Mouse (Mus musculus): Measurements from ENCODE around the gene Lpp. TPM values are rescaled to one million over a fixed set of nuclear protein-coding genes. Genes with fewer than 3 reads are reported as not detected.

Lpp gene
- total and polyA plus RNA-seq, 3 experiments = 0.64 to 1.2 (median 0.68) TPM

DNA sequence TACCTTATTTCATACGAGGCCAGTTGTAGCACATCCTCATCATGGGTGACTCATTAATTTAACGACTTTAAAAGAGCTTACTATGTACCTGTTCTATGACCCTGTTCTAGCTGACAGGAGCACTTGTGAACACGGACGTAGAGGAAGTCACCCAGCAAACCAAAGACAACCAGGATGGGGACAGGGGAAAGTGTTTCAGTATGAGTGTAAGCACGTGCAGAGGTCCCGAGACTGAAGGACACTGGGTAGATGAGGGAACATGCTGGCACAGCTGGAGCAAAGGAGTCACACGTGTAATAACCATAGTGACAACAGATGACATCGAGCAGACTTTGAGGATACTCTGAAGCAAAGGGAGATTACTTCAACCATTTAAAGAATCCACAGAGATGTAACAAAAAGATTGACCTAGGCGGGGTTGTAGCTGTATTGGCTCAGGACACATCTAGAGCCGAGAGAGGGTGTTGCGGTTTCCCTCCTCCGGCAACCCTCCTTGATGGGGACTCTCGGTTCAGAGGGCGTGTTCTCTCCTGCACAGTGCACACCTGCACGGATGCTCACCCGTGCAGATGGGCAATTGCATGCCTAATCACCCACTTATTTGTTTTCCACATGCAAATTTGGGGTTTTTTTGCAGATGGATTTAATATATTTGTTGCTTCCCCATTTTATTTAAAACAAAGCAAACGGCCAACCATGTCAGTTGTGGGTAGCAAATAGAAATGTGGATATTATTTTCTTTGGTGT lies 74.4 kb downstream of the Lpp start:
- H3K9ac ChIP-seq (ENCODE audit: insufficient read depth, low read depth) = no peak overlapping the region
- peaks cover 4 to 12% of the 10 kb centered on the region in 2 experiments; a peak in 3 of 4 replicates for H3K4me1 ChIP-seq (ENCODE audit: control insufficient read depth in 1 of 2, insufficient read depth in 2 of 2)
- no peaks in the 10 kb centered on the region for H3K9me3 ChIP-seq (replicated peaks; ENCODE audit: low read length)
- no peak overlapping the region for H3K4me2 ChIP-seq (ENCODE audit: insufficient read depth, low read depth, poor library complexity, severe bottlenecking)
- no peaks in the 10 kb centered on the region for H3K36me3 ChIP-seq (replicated peaks in 1 of 2; ENCODE audit: control insufficient read depth in 1 of 2, insufficient read depth in 1 of 2, low read length in 1 of 2)
- in situ Hi-C loops (cut with MboI; ENCODE audit: low pct_ligation_motif_present, low pct_unique_long_range_greater_than_20kb, low sequenced_read_pairs) = no loop called here
- DNase-seq (ENCODE audit: extremely low read depth) = peak; percentile 49
- peaks cover 1% of the 10 kb centered on the region for H3K27me3 ChIP-seq (replicated peaks)
- dilution Hi-C loops (cut with MboI; ENCODE audit: extremely low pct_ligation_motif_present, extremely low pct_unique_long_range_greater_than_20kb, low sequenced_read_pairs) = no loop called here
- no peak overlapping the region for H3K27ac ChIP-seq (ENCODE audit: insufficient read depth, low read depth)
- H3K79me2 ChIP-seq (replicated peaks; ENCODE audit: control insufficient read depth, extremely low read depth, insufficient read depth, poor library complexity, severe bottlenecking) = no peaks in the 10 kb centered on the region
- TF ChIP-seq MAZ (IDR thresholded peaks at IDR 0.05; ENCODE audit: low read depth, low read length) (no peak), NRF1 (IDR thresholded peaks at IDR 0.05; ENCODE audit: low read depth, low read length) (no peak), JUN (IDR thresholded peaks at IDR 0.05; ENCODE audit: insufficient read depth, low read depth, low read length) (0 out of 2 replicates have a peak, but pooled peaks have one; percentile 5), JUND (conservative IDR thresholded peaks at IDR 0.05; ENCODE audit: low read depth, low read length) (no peak), MXI1 (IDR thresholded peaks at IDR 0.05; ENCODE audit: low read depth, low read length) (no peak), RCOR1 (conservative IDR thresholded peaks at IDR 0.05; ENCODE audit: low read depth, low read length) (no peak), TCF12 (IDR thresholded peaks at IDR 0.05; ENCODE audit: low read depth, low read length) (peak; percentile 25; the same call in 1 of the 2 replicates), ZMIZ1 (IDR thresholded peaks at IDR 0.05; ENCODE audit: low read depth, low read length) (no peak), BHLHE40 (IDR thresholded peaks at IDR 0.05; ENCODE audit: low read depth, low read length) (peak; percentile 81), EP300 (IDR thresholded peaks at IDR 0.05; ENCODE audit: low read length) (peak; percentile 7; the same call in 1 of the 2 replicates), KAT2A (IDR thresholded peaks at IDR 0.05; ENCODE audit: insufficient replicate concordance, low read length) (no peak), CTCF (conservative IDR thresholded peaks at IDR 0.05 in 1 of 2, IDR thresholded peaks at IDR 0.05 in 1 of 2; ENCODE audit: low read depth in 2 of 2, low read length in 2 of 2) (no peak), ETS1 (conservative IDR thresholded peaks at IDR 0.05; ENCODE audit: low read depth, low read length) (no peak; the same call in 1 of the 2 replicates)
- no peak overlapping the region for H3K4me3 ChIP-seq (replicated peaks in 1 of 3; ENCODE audit: low read depth in 2 of 3, low read length in 2 of 3, poor library complexity in 1 of 3)

GRCm38 (mm10) chr16:24469313-24469712 lies 76.0 kb downstream of the Lpp start:
- Histone ChIP-seq H3K9ac (ENCODE audit: insufficient read depth, low read depth) (no peak overlapping the region), H3K27ac (ENCODE audit: insufficient read depth, low read depth) (no peak overlapping the region), H3K4me1 (ENCODE audit: control insufficient read depth in 1 of 2, insufficient read depth in 2 of 2) (peaks cover 4 to 12% of the 10 kb centered on the region in 2 experiments; a peak in 3 of 4 replicates), H3K4me2 (ENCODE audit: insufficient read depth, low read depth, poor library complexity, severe bottlenecking) (no peak overlapping the region), H3K36me3 (replicated peaks in 1 of 2; ENCODE audit: control insufficient read depth in 1 of 2, insufficient read depth in 1 of 2, low read length in 1 of 2) (no peaks in the 10 kb centered on the region), H3K27me3 (replicated peaks) (peaks cover 2% of the 10 kb centered on the region), H3K9me3 (replicated peaks; ENCODE audit: low read length) (no peaks in the 10 kb centered on the region), H3K79me2 (replicated peaks; ENCODE audit: control insufficient read depth, extremely low read depth, insufficient read depth, poor library complexity, severe bottlenecking) (no peaks in the 10 kb centered on the region), H3K4me3 (replicated peaks in 1 of 3; ENCODE audit: low read depth in 2 of 3, low read length in 2 of 3, poor library complexity in 1 of 3) (no peak overlapping the region)
- DNase-seq (ENCODE audit: extremely low read depth) = no peak
- TF ChIP-seq KAT2A (IDR thresholded peaks at IDR 0.05; ENCODE audit: insufficient replicate concordance, low read length) = no peak
- no peak for TF ChIP-seq E2F4 (IDR thresholded peaks at IDR 0.05; ENCODE audit: insufficient replicate concordance, low read depth, low read length)
- dilution Hi-C loops (cut with MboI; ENCODE audit: extremely low pct_ligation_motif_present, extremely low pct_unique_long_range_greater_than_20kb, low sequenced_read_pairs) = no loop called here
- in situ Hi-C loops (cut with MboI; ENCODE audit: low pct_ligation_motif_present, low pct_unique_long_range_greater_than_20kb, low sequenced_read_pairs) = no loop called here

Data from CH12.LX (cell line).